Mouse (Mus musculus) splenic B cell, adult 2 months (primary cell): ENCODE data around the gene Crebrf.
A peak's percentile ranks its signal among the peaks of the same experiment; 100 is the strongest.

Source experiments
- DNase-seq: peaks from one replicate; pipeline ENCODE4 v3.0.0-alpha.2; 2011; ENCODE audit warnings: low read depth, low spot score
- H3K27me3 ChIP-seq: 2 replicates; pipeline ENCODE4 v1.6.1; 2012; ENCODE audit warnings: mild to moderate bottlenecking, low read length, moderate library complexity, mixed read lengths; ENCODE audit not compliant: control insufficient read depth, poor library complexity, insufficient read depth, severe bottlenecking
- H3K36me3 ChIP-seq: 2 replicates; pipeline ENCODE4 v1.6.1; 2012; ENCODE audit warnings: mild to moderate bottlenecking, low read length, moderate library complexity, mixed read lengths; ENCODE audit not compliant: control insufficient read depth, poor library complexity, insufficient read depth, severe bottlenecking

Gene Crebrf

GRCm38 (mm10) chr17:26695193-26695592, 20.3 kb upstream of the Crebrf start:
- Histone ChIP-seq H3K36me3 (peaks cover 4% of the 10 kb centered on the region), H3K27me3 (no peaks in the 10 kb centered on the region)
- DNase-seq, result no peak

- peak; percentile 61 for DNase-seq
- no peaks in the 10 kb centered on the region for H3K27me3 ChIP-seq
- peaks cover 4% of the 10 kb centered on the region for H3K36me3 ChIP-seq
Measured at GRCm38 (mm10) chr17:26698846-26699245, 16.6 kb upstream of the Crebrf start.

GRCm38 (mm10) chr17:26699819-26700616, 15.4 kb upstream of the Crebrf start:
- no peaks in the 10 kb centered on the region for H3K27me3 ChIP-seq

GRCm38 (mm10) chr17:26701565-26701964, 13.9 kb upstream of the Crebrf start:
- no peak for DNase-seq
- Histone ChIP-seq H3K27me3 (no peaks in the 10 kb centered on the region), H3K36me3 (peaks cover 2% of the 10 kb centered on the region)

More at GRCm38 (mm10) chr17:26699819-26700616, 15.4 kb upstream of the Crebrf start:
- DNase-seq, result no peak
- H3K36me3 ChIP-seq, result peaks cover 4% of the 10 kb centered on the region

GRCm38 (mm10) chr17:26702621-26703020, 12.8 kb upstream of the Crebrf start:
- peaks cover 2% of the 10 kb centered on the region for H3K36me3 ChIP-seq
- H3K27me3 ChIP-seq, result no peaks in the 10 kb centered on the region
- no peak for DNase-seq

- Histone ChIP-seq H3K36me3 (no peaks in the 10 kb centered on the region; the same call in none of the 2 replicates), H3K27me3 (no peaks in the 10 kb centered on the region)
- no peak for DNase-seq
Measured at GRCm38 (mm10) chr17:26703671-26704070, 11.8 kb upstream of the Crebrf start.

GRCm38 (mm10) chr17:26705463-26706359, 9.7 kb upstream of the Crebrf start:
- no peaks in the 10 kb centered on the region for H3K27me3 ChIP-seq
- DNase-seq, result no peak
- H3K36me3 ChIP-seq, result no peaks in the 10 kb centered on the region

GRCm38 (mm10) chr17:26707066-26707465, 8.4 kb upstream of the Crebrf start:
- no peak for DNase-seq
- H3K36me3 ChIP-seq, result no peaks in the 10 kb centered on the region
- H3K27me3 ChIP-seq, result no peaks in the 10 kb centered on the region; the same call in 1 of the 2 replicates

GRCm38 (mm10) chr17:26708499-26708898, 7.0 kb upstream of the Crebrf start:
- H3K27me3 ChIP-seq, result no peaks in the 10 kb centered on the region; the same call in 1 of the 2 replicates
- no peaks in the 10 kb centered on the region for H3K36me3 ChIP-seq
- no peak for DNase-seq

GRCm38 (mm10) chr17:26708993-26709590, 6.4 kb upstream of the Crebrf start:
- no peak for DNase-seq
- Histone ChIP-seq H3K27me3 (no peaks in the 10 kb centered on the region; the same call in 1 of the 2 replicates), H3K36me3 (no peaks in the 10 kb centered on the region)

GRCm38 (mm10) chr17:26710049-26710448, 5.4 kb upstream of the Crebrf start:
- Histone ChIP-seq H3K27me3 (no peaks in the 10 kb centered on the region; the same call in 1 of the 2 replicates), H3K36me3 (no peaks in the 10 kb centered on the region)
- DNase-seq, result no peak

GRCm38 (mm10) chr17:26715916-26716717, 667 bp downstream of the Crebrf start:
- Histone ChIP-seq H3K36me3 (no peaks in the 10 kb centered on the region), H3K27me3 (no peaks in the 10 kb centered on the region; the same call in 1 of the 2 replicates)
- peak; percentile 98 for DNase-seq

- no peaks in the 10 kb centered on the region for H3K27me3 ChIP-seq
- H3K36me3 ChIP-seq, result 0 out of 2 replicates have a peak, but pooled peaks cover 2% of the 10 kb centered on the region
- peak; percentile 32 for DNase-seq
Measured at GRCm38 (mm10) chr17:26717868-26718267, 2.4 kb downstream of the Crebrf start.

- Histone ChIP-seq H3K36me3 (0 out of 2 replicates have a peak, but pooled peaks cover 2% of the 10 kb centered on the region), H3K27me3 (no peaks in the 10 kb centered on the region)
- DNase-seq, result no peak
Measured at GRCm38 (mm10) chr17:26719405-26719804, 4.0 kb downstream of the Crebrf start.
